Mouse (Mus musculus) lung, postnatal 0 days (tissue): ENCODE measurements at regions not wholly inside any gene's neighbourhood (a gene's known extent, or its start where the extent isn't known, plus 50 kb on each side); places are given as distances from the start of the nearest gene placed in this dataset.

Source experiments
- ATAC-seq: fragments of 200-750 bp; cut with Nextera tagmentation; 2 replicates; pipeline ENCODE4 v1.8.0; 2017; ENCODE audit warnings: moderate library complexity
- DNase-seq: peaks from one replicate; pipeline ENCODE4 v3.0.0-alpha.2; 2016; ENCODE audit warnings: low spot score
- H3K27ac ChIP-seq: fragments of 300-500 bp; sonication (generic); 2 replicates; pipeline ENCODE4 v1.5.1; 2014; ENCODE audit warnings: antibody characterized with exemption, mild to moderate bottlenecking, low read length, mixed read lengths
- H3K27me3 ChIP-seq: fragments of 300-500 bp; sonication (generic); replicated peaks from 2 replicates; pipeline ENCODE4 v1.6.1; 2014; ENCODE audit warnings: low read length, mixed read lengths; ENCODE audit not compliant: insufficient read depth
- H3K36me3 ChIP-seq: fragments of 300-500 bp; sonication (generic); 2 replicates; pipeline ENCODE4 v1.6.1; 2014; ENCODE audit warnings: low read length, mixed read lengths; ENCODE audit not compliant: insufficient read depth
- H3K4me1 ChIP-seq: fragments of 300-500 bp; sonication (generic); 2 replicates; pipeline ENCODE4 v1.6.1; 2014; ENCODE audit warnings: antibody characterized with exemption, low read depth, low read length, mixed read lengths; ENCODE audit not compliant: insufficient read depth
- H3K4me2 ChIP-seq: fragments of 300-500 bp; sonication (generic); replicated peaks from 2 replicates; pipeline ENCODE4 v1.6.1; 2014; ENCODE audit warnings: low read depth, mild to moderate bottlenecking, low read length, moderate library complexity, mixed read lengths
- H3K4me3 ChIP-seq: fragments of 300-500 bp; sonication (generic); 2 replicates; pipeline ENCODE4 v1.5.1; 2014; ENCODE audit warnings: low read depth, low read length
- H3K9ac ChIP-seq: fragments of 300-500 bp; sonication (generic); replicated peaks from 2 replicates; pipeline ENCODE4 v1.6.1; 2014; ENCODE audit warnings: low read depth, mild to moderate bottlenecking
- H3K9me3 ChIP-seq: fragments of 300-500 bp; sonication (generic); 2 replicates; pipeline ENCODE4 v1.6.1; 2016; ENCODE audit warnings: low read length, mixed read lengths
- CTCF ChIP-seq: IDR thresholded peaks from 2 replicates; pipeline ENCODE4 v1.5.1; 2016; ENCODE audit warnings: antibody characterized with exemption, mild to moderate bottlenecking
- EP300 ChIP-seq: IDR thresholded peaks from 2 replicates; pipeline ENCODE4 v1.6.1; 2016; ENCODE audit warnings: antibody characterized with exemption, mild to moderate bottlenecking, control low read depth
- WGBS: fragments of 180-500 bp; shearing (Covaris S2); extraction: QIAGEN DNeasy Blood & Tissue Kit; methylation state at CpG from one replicate; pipeline ENCODE4 v1.1.7; 2014; 5-methylcytosine and 5-hydroxymethylcytosine counted together

GRCm38 (mm10) chr12:40898414-40899027 is 125.4 kb upstream of the Immp2l start:
- Histone ChIP-seq H3K36me3 (no peaks in the 10 kb centered on the region), H3K27me3 (no peaks in the 10 kb centered on the region), H3K4me1 (no peaks in the 10 kb centered on the region), H3K4me3 (no peak overlapping the region), H3K27ac (no peak overlapping the region), H3K4me2 (no peak overlapping the region), H3K9me3 (no peaks in the 10 kb centered on the region), H3K9ac (no peak overlapping the region)
- TF ChIP-seq EP300 (no peak), CTCF (no peak)
- 66% methylated on average over 8 of the region's 8 CpGs for WGBS
- no peak for ATAC-seq
- no peak for DNase-seq

GRCm38 (mm10) chr12:40905650-40906338 is 118.1 kb upstream of the Immp2l start:
- DNase-seq: no peak
- Histone ChIP-seq H3K9me3 (no peaks in the 10 kb centered on the region), H3K27me3 (no peaks in the 10 kb centered on the region), H3K4me3 (no peak overlapping the region), H3K4me2 (no peak overlapping the region), H3K27ac (no peak overlapping the region), H3K4me1 (no peaks in the 10 kb centered on the region), H3K9ac (no peak overlapping the region), H3K36me3 (no peaks in the 10 kb centered on the region)
- 81% methylated on average over 1 of the region's 1 CpGs for WGBS
- ATAC-seq: no peak
- TF ChIP-seq CTCF (no peak), EP300 (no peak)

GRCm38 (mm10) chr12:40906807-40907206 is 117.1 kb upstream of the Immp2l start:
- Histone ChIP-seq H3K9me3 (no peaks in the 10 kb centered on the region), H3K27ac (no peak overlapping the region), H3K9ac (no peak overlapping the region), H3K4me3 (no peak overlapping the region), H3K4me2 (no peak overlapping the region), H3K27me3 (no peaks in the 10 kb centered on the region), H3K4me1 (no peaks in the 10 kb centered on the region), H3K36me3 (no peaks in the 10 kb centered on the region)
- WGBS: 58% methylated on average over 2 of the region's 2 CpGs
- no peak for TF ChIP-seq CTCF
- TF ChIP-seq EP300: no peak
- DNase-seq (no peak), ATAC-seq (no peak)

GRCm38 (mm10) chr12:40908809-40909795 is 114.8 kb upstream of the Immp2l start:
- WGBS: 47% methylated on average over 9 of the region's 9 CpGs
- no peak overlapping the region for H3K4me3 ChIP-seq

GRCm38 (mm10) chr12:40917486-40917885 is 106.4 kb upstream of the Immp2l start:
- H3K4me3 ChIP-seq: no peak overlapping the region
- H3K4me2 ChIP-seq: no peak overlapping the region
- ATAC-seq: no peak
- DNase-seq: no peak
- no peaks in the 10 kb centered on the region for H3K4me1 ChIP-seq
- no peak for TF ChIP-seq CTCF
- no peaks in the 10 kb centered on the region for H3K36me3 ChIP-seq
- no peaks in the 10 kb centered on the region for H3K27me3 ChIP-seq
- WGBS: 62% methylated on average over 3 of the region's 3 CpGs
- H3K9me3 ChIP-seq: no peaks in the 10 kb centered on the region
- H3K27ac ChIP-seq: no peak overlapping the region
- H3K9ac ChIP-seq: no peak overlapping the region

More at GRCm38 (mm10) chr12:40908809-40909795, 114.8 kb upstream of the Immp2l start:
- no peak overlapping the region for H3K4me2 ChIP-seq
- no peak overlapping the region for H3K27ac ChIP-seq
- peak; percentile 7 for DNase-seq
- TF ChIP-seq CTCF: no peak
- no peak for ATAC-seq
- no peaks in the 10 kb centered on the region for H3K27me3 ChIP-seq
- H3K4me1 ChIP-seq: no peaks in the 10 kb centered on the region
- H3K9me3 ChIP-seq: no peaks in the 10 kb centered on the region
- H3K36me3 ChIP-seq: no peaks in the 10 kb centered on the region
- no peak overlapping the region for H3K9ac ChIP-seq

- 45% methylated on average over 1 of the region's 1 CpGs for WGBS
- Histone ChIP-seq H3K4me2 (no peak overlapping the region), H3K4me3 (no peak overlapping the region), H3K27me3 (no peaks in the 10 kb centered on the region), H3K36me3 (no peaks in the 10 kb centered on the region), H3K9ac (no peak overlapping the region), H3K9me3 (no peaks in the 10 kb centered on the region), H3K4me1 (no peaks in the 10 kb centered on the region), H3K27ac (no peak overlapping the region)
- TF ChIP-seq CTCF (no peak), EP300 (no peak)
- ATAC-seq (no peak), DNase-seq (no peak)
These were observed 101.9 kb upstream of the Immp2l start for GRCm38 (mm10) chr12:40921988-40922387.
